Mouse (Mus musculus) gastrocnemius, postnatal 10 days (tissue): ENCODE measurements around the gene Clic3. TPM values are rescaled to one million over a fixed set of nuclear protein-coding genes. Genes with fewer than 3 reads are reported as not detected.
A peak's percentile ranks its signal among the peaks of the same experiment; 100 is the strongest.
"Not testable (repeated sequence)": the region's sequence is repeated elsewhere in the genome, so short reads cannot be mapped to it uniquely, and the experiment has no call there.

ENCODE experiments used
- DNase-seq: peaks from one replicate; pipeline ENCODE4 v3.0.0; 2021; ENCODE audit warnings: mixed read lengths
- long read RNA-seq, 2 experiments: library from polyadenylated mRNA; stranded (forward); transcript quantifications; one replicate each; pipeline ENCODE4 v2.0.0; 2021
- total RNA-seq, 2 experiments: library from RNA; stranded (reverse); gene quantifications; 2 replicates each; pipeline ENCODE4 v1.2.3; 2021

The Clic3 gene
- under 1 TPM in 1 of 2 experiments, not detected in 1; 0.52 TPM for total RNA-seq
- long read RNA-seq, experiment 1: 0 reads
- long read RNA-seq, experiment 2: 0 reads

DNA sequence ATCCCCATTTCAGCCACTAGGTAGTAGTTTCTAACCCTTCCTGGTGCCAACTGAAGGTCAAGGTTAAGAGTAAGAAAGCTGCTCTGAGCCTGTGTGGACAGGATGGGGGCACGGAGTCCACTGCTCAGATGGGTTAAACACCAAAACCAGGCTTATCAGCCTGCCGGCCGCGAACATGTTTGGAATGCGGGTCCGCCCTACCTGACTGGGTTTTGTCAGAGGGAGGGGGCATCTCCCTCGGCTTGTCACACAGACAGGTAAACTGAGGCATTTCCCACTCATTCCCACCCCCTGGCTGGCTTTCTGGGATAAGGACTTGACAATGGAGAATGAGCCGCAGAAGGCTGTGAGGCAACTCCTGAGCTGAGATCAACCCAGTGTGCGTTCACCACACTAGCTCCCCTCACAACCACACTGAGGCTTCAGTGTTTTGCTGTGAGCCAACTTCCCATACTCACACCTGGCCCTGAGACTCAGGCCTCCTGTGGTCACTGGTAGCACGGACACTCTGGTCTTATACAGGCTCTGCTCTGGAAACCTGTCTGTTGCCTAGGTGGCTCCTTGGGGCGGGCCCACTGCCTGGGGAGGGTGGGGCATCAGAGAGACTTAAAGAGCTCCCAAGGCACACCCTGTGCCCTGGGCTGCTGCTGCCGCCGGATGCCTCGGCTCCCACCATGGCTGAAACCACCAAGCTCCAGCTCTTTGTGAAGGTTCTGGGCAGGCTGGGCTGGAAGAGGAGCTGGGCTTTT lies at the start of gene Clic3:
Clic3 (plus strand) TSS at position 634 of the 749 bp plus-strand sequence.
- no peak for DNase-seq

DNA sequence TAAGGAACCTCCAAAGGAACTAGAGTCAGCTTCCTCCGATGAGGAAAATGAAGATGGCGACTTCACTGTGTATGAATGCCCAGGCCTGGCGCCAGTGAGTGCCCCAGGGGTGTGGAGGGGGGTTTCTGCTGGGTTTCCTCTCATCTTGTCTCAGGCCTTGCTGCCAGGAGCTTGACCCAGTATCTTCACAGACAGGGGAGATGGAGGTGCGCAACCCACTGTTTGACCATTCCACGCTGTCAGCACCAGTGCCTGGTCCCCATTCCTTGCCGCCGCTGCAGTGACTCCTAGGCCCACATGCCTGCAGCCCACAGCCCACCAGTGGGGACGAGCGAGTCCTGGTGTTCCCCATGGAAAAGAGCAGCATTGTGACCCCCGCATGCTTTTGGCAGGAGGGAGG lies 47.7 kb upstream of the Clic3 start:
- DNase-seq: no peak

DNA sequence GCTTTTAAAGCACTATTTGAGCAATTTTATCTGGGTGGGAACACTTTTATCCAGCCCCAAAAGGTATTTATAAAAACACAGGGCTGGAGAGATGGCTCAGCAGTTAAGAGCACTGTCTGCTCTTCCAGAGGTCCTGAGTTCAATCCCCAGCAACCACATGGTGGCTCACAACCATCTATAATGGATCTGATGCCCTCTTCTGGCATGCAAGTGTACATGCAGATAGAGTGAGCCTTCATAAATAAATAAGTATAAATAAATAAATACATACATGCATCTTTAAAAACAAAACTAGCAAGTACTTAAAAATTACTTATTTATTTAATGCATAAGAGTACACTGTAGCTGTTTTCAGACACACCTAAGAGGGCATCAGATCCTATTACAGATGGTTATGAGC lies 43.2 kb upstream of the Clic3 start:
- DNase-seq: not testable (repeated sequence)

DNA sequence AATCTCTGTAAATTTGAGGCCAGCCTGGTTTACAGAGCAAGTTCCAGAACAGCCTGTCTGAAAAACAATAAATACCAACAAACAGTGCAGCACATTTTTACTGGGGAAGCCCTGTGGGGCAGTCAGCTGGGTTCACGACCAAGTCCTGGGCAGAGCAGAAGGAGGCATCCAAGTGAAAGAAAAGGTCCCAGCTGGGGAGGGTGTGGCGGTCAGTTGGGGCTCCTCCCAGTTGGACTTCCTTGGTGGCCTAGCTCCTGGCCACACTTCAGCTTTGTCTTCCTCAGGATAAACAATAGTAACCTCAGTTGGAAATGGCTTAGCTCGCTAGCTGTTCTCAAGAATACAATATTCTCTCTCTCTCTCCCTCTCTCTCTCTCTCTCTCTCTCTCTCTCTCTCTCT lies 39.2 kb upstream of the Clic3 start:
- DNase-seq: no peak

DNA sequence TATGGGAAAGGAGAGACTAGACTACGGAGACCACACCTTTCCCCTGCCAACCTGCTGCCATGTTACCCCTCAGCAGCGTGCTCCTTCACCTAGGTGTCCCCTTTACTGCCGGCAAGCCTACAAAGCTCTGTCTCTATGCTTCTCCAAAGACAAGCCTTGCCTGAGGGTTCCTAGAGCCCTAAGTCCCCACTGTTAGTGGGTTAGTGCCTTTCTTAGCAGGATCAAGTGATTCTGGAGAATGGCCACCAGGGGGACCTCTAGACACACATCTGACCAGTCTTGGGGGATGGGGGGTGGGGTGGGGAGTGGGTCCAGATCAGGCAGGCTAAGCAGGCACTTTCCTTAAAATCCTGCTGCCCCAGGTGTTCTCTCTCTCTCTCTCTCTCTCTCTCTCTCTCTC lies 34.7 kb upstream of the Clic3 start:
- DNase-seq: no peak

DNA sequence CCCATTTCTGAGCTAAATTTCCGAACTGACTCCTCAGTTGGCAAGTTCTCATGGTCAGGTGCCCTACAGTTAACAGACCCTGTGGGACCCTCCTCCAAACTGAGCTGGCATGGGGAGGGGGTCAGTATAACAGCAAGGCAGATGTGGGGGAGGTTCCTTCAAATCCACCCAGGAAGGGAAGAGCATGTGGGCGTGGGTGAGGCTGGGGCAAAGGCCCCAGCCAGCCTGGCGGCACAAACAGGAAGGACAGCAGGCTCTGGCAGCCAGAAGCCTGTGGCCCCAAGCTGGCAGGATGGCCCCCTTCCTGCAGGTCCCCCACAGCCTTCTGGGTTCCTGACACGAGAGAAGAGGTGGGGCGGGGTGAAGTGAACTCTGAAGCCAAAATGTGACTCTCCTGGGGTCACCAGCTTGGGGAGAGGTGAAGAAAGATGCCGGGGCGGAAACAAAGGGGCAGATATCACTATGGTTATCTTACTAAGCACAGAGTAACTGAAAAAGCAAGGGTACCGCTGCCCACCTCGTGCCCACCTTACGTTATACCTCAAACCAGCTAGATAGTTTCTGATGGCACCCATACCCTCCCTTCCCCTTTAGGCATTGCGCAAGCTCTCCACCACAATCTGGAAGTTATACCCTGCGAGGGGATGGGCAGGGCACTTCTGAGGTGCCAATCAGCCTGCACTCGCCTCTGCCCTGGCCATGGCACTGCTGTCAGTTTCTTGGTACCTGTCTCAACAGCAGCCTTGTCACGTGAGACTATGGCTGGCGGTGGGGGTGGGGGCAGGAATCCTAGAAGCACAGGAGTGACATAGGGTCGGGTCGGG lies 33.8 kb upstream of the Clic3 start, which contains the start of gene Fut7:
Fut7 (plus strand) TSS at position 681 of the 824 bp plus-strand sequence.
- DNase-seq: no peak

- DNase-seq: no peak
Measured at GRCm38 (mm10) chr2:25423626-25424025, 33.0 kb upstream of the Clic3 start.

- no peak for DNase-seq
Measured at GRCm38 (mm10) chr2:25425481-25425880, 31.2 kb upstream of the Clic3 start.

GRCm38 (mm10) chr2:25426721-25427191 lies 29.9 kb upstream of the Clic3 start:
- peak; percentile 74 for DNase-seq

DNA sequence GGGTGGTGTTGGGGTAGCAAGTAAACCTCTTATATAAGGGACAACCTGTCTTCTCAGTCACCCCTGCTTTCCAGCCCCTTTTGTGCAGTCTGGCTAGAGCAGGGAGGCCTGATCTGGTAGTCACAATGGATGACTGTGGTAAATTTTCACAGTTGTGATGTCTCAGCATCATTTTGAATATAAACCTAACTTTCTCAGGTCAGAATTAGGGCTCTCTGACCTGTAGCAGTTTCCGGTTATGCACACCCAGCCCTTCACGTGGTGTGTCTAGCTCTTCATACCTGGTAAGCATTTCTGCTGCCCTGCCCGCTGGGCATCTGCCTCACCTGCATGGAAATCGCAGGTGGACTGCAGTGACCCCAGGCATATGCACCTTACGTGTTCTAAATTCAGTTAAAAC lies 29.4 kb upstream of the Clic3 start:
- DNase-seq: no peak

- peak; percentile 96 for DNase-seq
Measured at GRCm38 (mm10) chr2:25428442-25429236, 28.0 kb upstream of the Clic3 start, which contains the start of gene Abca2. Gene Abca2, plus strand, starts transcription at chr2:25428703.

DNA sequence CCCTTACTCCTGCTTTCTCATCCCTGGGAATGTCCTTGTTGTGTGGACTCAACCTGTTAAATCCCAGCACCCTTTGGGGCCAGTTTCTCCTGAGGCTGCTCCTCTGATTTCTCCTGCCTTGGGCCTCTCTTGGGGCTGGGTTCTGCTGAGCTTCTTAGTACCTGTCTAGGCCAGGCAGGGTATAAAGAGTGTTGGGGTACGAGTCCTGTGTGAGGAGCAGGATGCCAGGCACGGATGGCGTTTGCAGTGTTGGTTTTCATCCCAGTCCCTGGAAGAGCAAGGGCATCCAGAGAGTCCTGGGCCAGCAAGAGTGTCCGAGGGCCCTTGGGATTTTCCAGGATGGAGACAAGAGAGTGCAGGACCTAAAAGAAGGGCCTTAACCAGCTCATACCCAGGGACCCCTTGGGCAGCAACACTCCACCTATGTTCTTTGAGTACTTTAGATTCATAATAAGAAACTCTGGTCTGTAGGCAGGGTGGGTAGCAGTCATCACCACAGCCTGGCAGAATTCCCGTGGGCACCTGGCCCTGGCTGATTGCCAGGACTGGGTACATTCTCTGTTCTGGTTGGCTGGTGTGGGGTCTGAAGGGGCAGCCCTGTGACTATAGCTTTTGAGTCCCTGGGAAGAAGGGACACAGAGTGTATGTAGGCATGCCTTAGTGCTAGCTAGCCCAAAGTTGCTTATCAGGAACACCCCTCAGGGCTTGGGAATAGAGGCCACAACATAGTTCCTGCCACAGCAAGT lies 27.0 kb upstream of the Clic3 start:
- DNase-seq: no peak

DNA sequence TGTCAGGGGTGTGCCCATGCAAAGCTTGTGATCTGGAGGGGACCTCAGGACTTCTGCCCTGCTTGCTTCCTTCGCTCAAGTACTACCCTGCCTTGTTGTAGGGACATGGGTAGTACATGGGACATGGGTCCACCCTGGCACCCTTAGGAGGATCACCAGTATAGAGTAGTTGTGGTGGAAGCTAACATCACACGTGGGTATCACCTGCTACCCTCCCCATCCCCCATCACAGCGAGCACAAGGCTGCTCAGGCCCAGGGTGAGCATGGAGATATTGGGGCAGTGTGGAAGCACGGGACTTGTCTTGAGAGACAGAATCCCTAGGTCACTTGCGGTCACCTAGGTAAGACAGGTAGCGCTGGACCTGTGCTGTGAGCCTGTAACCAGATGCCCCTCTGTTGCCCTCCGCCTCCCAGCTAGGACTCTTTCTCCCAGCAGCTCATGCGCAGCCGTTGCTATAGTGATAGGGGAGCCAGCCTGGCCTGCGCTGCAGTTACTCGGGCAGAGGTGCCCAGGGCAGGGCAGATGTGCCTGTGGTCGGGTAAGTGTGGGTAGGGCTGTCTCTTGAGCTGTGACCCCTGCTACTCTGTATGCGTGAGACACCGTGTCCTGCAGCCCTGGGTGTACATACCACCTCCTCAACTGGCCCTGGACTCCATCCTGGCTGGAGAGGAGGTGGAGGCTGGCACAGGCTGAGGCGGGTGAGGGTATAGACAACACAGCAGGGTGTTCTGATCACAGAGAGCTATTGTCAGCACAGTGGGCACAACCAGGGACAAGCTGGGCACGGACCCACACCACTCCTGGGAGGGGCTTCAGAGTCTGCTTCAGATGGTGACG lies 26.0 kb upstream of the Clic3 start:
- DNase-seq: no peak

DNA sequence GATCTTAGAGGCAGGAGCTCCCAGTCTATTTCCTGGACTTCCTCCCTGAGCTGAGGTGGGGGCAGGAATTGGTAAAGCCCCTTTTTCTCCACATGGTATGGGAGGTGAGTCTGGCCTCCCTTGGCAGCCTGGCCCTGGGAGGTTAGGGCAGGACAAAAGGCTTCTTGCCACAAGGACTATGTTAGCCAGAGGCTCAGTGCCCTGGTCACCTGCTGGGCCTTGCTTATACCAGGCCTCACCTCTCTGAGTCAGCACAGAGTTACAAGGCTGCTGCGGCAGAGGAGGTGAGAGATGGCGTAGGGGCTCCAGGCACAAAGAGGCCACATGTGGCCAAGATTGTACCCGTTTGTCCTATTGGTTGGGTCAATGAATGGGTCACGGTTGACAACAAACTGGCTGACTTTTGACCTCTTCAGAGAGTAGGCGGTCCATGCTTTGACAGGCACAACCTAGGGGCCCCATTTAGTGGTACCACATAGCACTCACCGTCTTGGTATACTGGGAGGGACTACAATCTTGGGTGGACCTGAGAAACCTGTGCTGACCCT lies 25.3 kb upstream of the Clic3 start:
- no peak for DNase-seq

DNA sequence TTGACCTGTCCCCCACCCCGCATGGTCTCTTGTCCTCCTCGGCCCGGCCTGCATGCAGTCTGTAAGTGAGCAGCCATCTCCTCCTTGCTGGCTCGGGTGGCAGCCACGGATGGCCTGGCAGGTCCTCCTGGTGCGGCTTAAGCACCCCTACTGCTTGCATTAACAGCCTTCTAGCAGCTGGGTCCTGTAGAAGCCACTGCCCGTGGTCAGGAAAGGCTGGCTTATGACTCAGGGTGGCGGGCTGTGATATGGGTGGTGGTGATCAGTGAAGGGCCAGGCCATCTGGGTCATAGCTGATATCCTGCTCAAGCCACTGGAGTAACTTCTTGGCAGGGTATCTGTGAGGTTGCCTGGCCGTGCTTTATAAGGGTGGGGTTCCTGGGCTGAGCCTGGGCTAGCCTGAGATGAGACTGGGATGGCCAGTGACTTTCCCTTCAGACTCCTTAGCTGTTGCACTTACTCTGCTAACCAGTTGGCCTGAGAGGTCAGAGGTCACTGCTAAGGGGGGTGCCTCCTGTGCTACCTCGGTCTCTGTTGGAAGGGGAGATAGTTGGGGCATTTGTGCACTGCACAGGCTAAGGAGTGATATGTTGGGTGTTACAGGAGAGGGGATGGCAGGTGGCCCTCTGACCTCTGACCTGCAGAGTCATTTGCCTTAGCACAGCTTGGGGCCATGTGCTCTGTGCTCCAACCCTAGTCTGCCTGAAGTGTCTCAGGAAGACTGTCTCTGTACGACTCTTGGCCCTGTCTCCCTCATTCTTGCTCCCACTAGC lies 24.1 kb upstream of the Clic3 start:
- no peak for DNase-seq

- DNase-seq: no peak
Measured at GRCm38 (mm10) chr2:25433101-25433500, 23.5 kb upstream of the Clic3 start.

GRCm38 (mm10) chr2:25434292-25434691 lies 22.3 kb upstream of the Clic3 start:
- DNase-seq: no peak

GRCm38 (mm10) chr2:25436286-25436820 lies 20.3 kb upstream of the Clic3 start:
- no peak for DNase-seq

- DNase-seq: no peak
Measured at GRCm38 (mm10) chr2:25441067-25441466, 15.6 kb upstream of the Clic3 start.
